ENCODE assay signal across 1 mouse cellular context in genomic region chr19:8871267-8872186, GRCm38 (mm10).
A peak's percentile ranks its signal among the peaks of the same experiment; 100 is the strongest.
TF ChIP-seq lines count a peak whose summit lies in the region.

Gene Ubxn1 (plus strand): TSS chr19:8871496.

TF ChIP-seq in MEL, 35 proteins besides CTCF, POLR2A, EP300 and RAD21 (continued from another document):
- TF ChIP-seq MYC (IDR thresholded peaks at IDR 0.05; ENCODE audit: low read depth, low read length) (peak; percentile 83), ZNF384 (IDR thresholded peaks at IDR 0.05; ENCODE audit: low read depth, low read length) (peak; percentile 3; the same call in 1 of the 2 replicates), MEF2A (IDR thresholded peaks at IDR 0.05; ENCODE audit: extremely low read depth, insufficient replicate concordance, low read depth, low read length, poor library complexity, severe bottlenecking) (peak; percentile 62; the same call in 1 of the 2 replicates), SMC3 (IDR thresholded peaks at IDR 0.05; ENCODE audit: low read depth, low read length) (no peak), MXI1 (IDR thresholded peaks at IDR 0.05; ENCODE audit: low read depth, low read length) (peak; percentile 92)
